Mouse (Mus musculus) neural tube, embryonic 12.5 days (tissue): ENCODE results near the gene E2f6. TPM values are rescaled to one million over a fixed set of nuclear protein-coding genes. Genes with fewer than 3 reads are reported as not detected.

Source experiments
- ATAC-seq: fragments of 200-750 bp; cut with Nextera tagmentation; 2 replicates; pipeline ENCODE4 v1.8.0; 2017; ENCODE audit warnings: low read depth, mild to moderate bottlenecking, moderate TSS enrichment, moderate library complexity; ENCODE audit not compliant: low FRiP score
- H3K27ac ChIP-seq: fragments of 300-500 bp; sonication (generic); 2 replicates; pipeline ENCODE4 v1.5.1; 2016
- H3K27me3 ChIP-seq: fragments of 300-500 bp; sonication (generic); replicated peaks from 2 replicates; pipeline ENCODE4 v1.6.1; 2016; ENCODE audit warnings: mild to moderate bottlenecking
- H3K36me3 ChIP-seq: fragments of 300-500 bp; sonication (generic); 2 replicates; pipeline ENCODE4 v1.6.1; 2016; ENCODE audit warnings: mild to moderate bottlenecking
- H3K4me1 ChIP-seq: fragments of 300-500 bp; sonication (generic); 2 replicates; pipeline ENCODE4 v1.6.1; 2016
- H3K4me2 ChIP-seq: fragments of 300-500 bp; sonication (generic); replicated peaks from 2 replicates; pipeline ENCODE4 v1.6.1; 2016; ENCODE audit warnings: mild to moderate bottlenecking
- H3K4me3 ChIP-seq: fragments of 300-500 bp; sonication (generic); 2 replicates; pipeline ENCODE4 v1.5.1; 2016
- H3K9ac ChIP-seq: fragments of 300-500 bp; sonication (generic); 2 replicates; pipeline ENCODE4 v1.6.1; 2016; ENCODE audit warnings: mild to moderate bottlenecking
- H3K9me3 ChIP-seq: fragments of 300-500 bp; sonication (generic); 2 replicates; pipeline ENCODE4 v1.6.1; 2016; ENCODE audit warnings: mild to moderate bottlenecking
- WGBS: fragments of 180-500 bp; shearing (Covaris S2); methylation state at CpG from one replicate; pipeline ENCODE4 v1.1.7; 2016; 5-methylcytosine and 5-hydroxymethylcytosine counted together
- polyA plus RNA-seq: library from polyadenylated mRNA; unstranded; fragments of >200 nt; fragmentation: Nextera tagmentation; extraction: Ambion mirVana; gene quantifications from 2 replicates; pipeline ENCODE4 v1.2.1, GENCODE M21; 2016

Gene E2f6
- polyA plus RNA-seq, 1 experiment from 2014 or later: 60.6 TPM

- no peak overlapping the region for H3K27ac ChIP-seq
- no peak overlapping the region for H3K4me2 ChIP-seq
- no peak overlapping the region for H3K9ac ChIP-seq
- ATAC-seq: no peak
- H3K36me3 ChIP-seq: peaks cover 28% of the 10 kb centered on the region
- H3K4me3 ChIP-seq: no peak overlapping the region
- H3K4me1 ChIP-seq: no peaks in the 10 kb centered on the region; the same call in 1 of the 2 replicates
- H3K27me3 ChIP-seq: no peaks in the 10 kb centered on the region
- 69% methylated on average over 4 of the region's 4 CpGs for WGBS
- H3K9me3 ChIP-seq: no peaks in the 10 kb centered on the region
Observed at GRCm38 (mm10) chr12:16831071-16831470, 20.3 kb downstream of the E2f6 start.

GRCm38 (mm10) chr12:16834701-16835100, 23.9 kb downstream of the E2f6 start:
- no peak for ATAC-seq

GRCm38 (mm10) chr12:16836188-16836587, 25.4 kb downstream of the E2f6 start:
- Histone ChIP-seq H3K36me3 (no peaks in the 10 kb centered on the region), H3K4me2 (no peak overlapping the region), H3K27me3 (no peaks in the 10 kb centered on the region), H3K27ac (no peak overlapping the region), H3K9me3 (0 out of 2 replicates have a peak, but pooled peaks cover 5% of the 10 kb centered on the region), H3K4me1 (no peaks in the 10 kb centered on the region; the same call in 1 of the 2 replicates), H3K4me3 (no peak overlapping the region), H3K9ac (no peak overlapping the region)
- 80% methylated on average over 9 of the region's 9 CpGs for WGBS
- ATAC-seq: no peak

More at GRCm38 (mm10) chr12:16834701-16835100, 23.9 kb downstream of the E2f6 start:
- 75% methylated on average over 11 of the region's 11 CpGs for WGBS
- no peaks in the 10 kb centered on the region; the same call in 1 of the 2 replicates for H3K4me1 ChIP-seq
- H3K27me3 ChIP-seq: no peaks in the 10 kb centered on the region
- H3K4me2 ChIP-seq: no peak overlapping the region
- no peak overlapping the region for H3K27ac ChIP-seq
- H3K9me3 ChIP-seq: 0 out of 2 replicates have a peak, but pooled peaks cover under 1% of the 10 kb centered on the region
- no peak overlapping the region for H3K4me3 ChIP-seq
- no peak overlapping the region for H3K9ac ChIP-seq
- 0 out of 2 replicates have a peak, but pooled peaks cover 3% of the 10 kb centered on the region for H3K36me3 ChIP-seq

- WGBS: 88% methylated on average over 4 of the region's 4 CpGs
- H3K27ac ChIP-seq: no peak overlapping the region
Observed at GRCm38 (mm10) chr12:16837766-16838165, 27.0 kb downstream of the E2f6 start.

GRCm38 (mm10) chr12:16840842-16841782, 30.3 kb downstream of the E2f6 start:
- Histone ChIP-seq H3K36me3 (no peaks in the 10 kb centered on the region), H3K4me3 (no peak overlapping the region), H3K9me3 (0 out of 2 replicates have a peak, but pooled peaks cover 5% of the 10 kb centered on the region), H3K4me2 (no peak overlapping the region), H3K27ac (no peak overlapping the region), H3K27me3 (no peaks in the 10 kb centered on the region), H3K9ac (no peak overlapping the region), H3K4me1 (no peaks in the 10 kb centered on the region; the same call in 1 of the 2 replicates)
- ATAC-seq: no peak
- WGBS: 84% methylated on average over 8 of the region's 8 CpGs

More at GRCm38 (mm10) chr12:16837766-16838165, 27.0 kb downstream of the E2f6 start:
- no peaks in the 10 kb centered on the region for H3K36me3 ChIP-seq
- no peaks in the 10 kb centered on the region for H3K27me3 ChIP-seq
- no peak for ATAC-seq
- H3K4me3 ChIP-seq: no peak overlapping the region
- 0 out of 2 replicates have a peak, but pooled peaks cover 5% of the 10 kb centered on the region for H3K9me3 ChIP-seq
- H3K9ac ChIP-seq: no peak overlapping the region
- no peaks in the 10 kb centered on the region; the same call in 1 of the 2 replicates for H3K4me1 ChIP-seq
- H3K4me2 ChIP-seq: no peak overlapping the region

- WGBS: 80% methylated on average over 14 of the region's 14 CpGs
- Histone ChIP-seq H3K9me3 (0 out of 2 replicates have a peak, but pooled peaks cover 2% of the 10 kb centered on the region), H3K9ac (no peak overlapping the region), H3K4me2 (no peak overlapping the region), H3K4me3 (no peak overlapping the region), H3K36me3 (no peaks in the 10 kb centered on the region), H3K4me1 (no peaks in the 10 kb centered on the region), H3K27ac (no peak overlapping the region), H3K27me3 (no peaks in the 10 kb centered on the region)
- no peak for ATAC-seq
Observed at GRCm38 (mm10) chr12:16844623-16845592, 34.1 kb downstream of the E2f6 start.

- H3K36me3 ChIP-seq: no peaks in the 10 kb centered on the region
- H3K9me3 ChIP-seq: no peaks in the 10 kb centered on the region
- no peaks in the 10 kb centered on the region for H3K4me1 ChIP-seq
- no peaks in the 10 kb centered on the region for H3K27me3 ChIP-seq
- WGBS: 95% methylated on average over 4 of the region's 4 CpGs
- no peak overlapping the region for H3K4me2 ChIP-seq
- H3K27ac ChIP-seq: no peak overlapping the region
- ATAC-seq: no peak
- H3K9ac ChIP-seq: no peak overlapping the region
- H3K4me3 ChIP-seq: no peak overlapping the region
Observed at GRCm38 (mm10) chr12:16847204-16847792, 36.5 kb downstream of the E2f6 start.

- Histone ChIP-seq H3K27me3 (no peaks in the 10 kb centered on the region), H3K4me1 (no peaks in the 10 kb centered on the region), H3K4me3 (no peak overlapping the region), H3K9ac (no peak overlapping the region), H3K9me3 (no peaks in the 10 kb centered on the region), H3K4me2 (no peak overlapping the region), H3K27ac (no peak overlapping the region), H3K36me3 (no peaks in the 10 kb centered on the region)
- ATAC-seq: no peak
- WGBS: 85% methylated on average over 2 of the region's 2 CpGs
Observed at GRCm38 (mm10) chr12:16848501-16848900, 37.7 kb downstream of the E2f6 start.

GRCm38 (mm10) chr12:16849821-16850220, 39.1 kb downstream of the E2f6 start:
- no peak for ATAC-seq
- H3K27me3 ChIP-seq: no peaks in the 10 kb centered on the region
- H3K9ac ChIP-seq: no peak overlapping the region
- no peaks in the 10 kb centered on the region for H3K4me1 ChIP-seq
- H3K27ac ChIP-seq: no peak overlapping the region
- no peak overlapping the region for H3K4me3 ChIP-seq
- H3K4me2 ChIP-seq: no peak overlapping the region
- WGBS: 62% methylated on average over 2 of the region's 2 CpGs
- no peaks in the 10 kb centered on the region for H3K9me3 ChIP-seq
- no peaks in the 10 kb centered on the region for H3K36me3 ChIP-seq

GRCm38 (mm10) chr12:16850431-16851375, 39.9 kb downstream of the E2f6 start:
- Histone ChIP-seq H3K27me3 (no peaks in the 10 kb centered on the region), H3K4me3 (no peak overlapping the region), H3K4me2 (no peak overlapping the region), H3K36me3 (no peaks in the 10 kb centered on the region), H3K9ac (no peak overlapping the region), H3K9me3 (no peaks in the 10 kb centered on the region), H3K27ac (no peak overlapping the region), H3K4me1 (peaks cover 2% of the 10 kb centered on the region)
- ATAC-seq: no peak
- WGBS: 43% methylated on average over 16 of the region's 16 CpGs
